Mouse (Mus musculus): ENCODE measurements at regions not wholly inside any gene's neighbourhood (a gene's known extent, or its start where the extent isn't known, plus 50 kb on each side); places are given as distances from the start of the nearest gene placed in this dataset.
A peak's percentile ranks its signal among the peaks of the same experiment; 100 is the strongest.

DNA sequence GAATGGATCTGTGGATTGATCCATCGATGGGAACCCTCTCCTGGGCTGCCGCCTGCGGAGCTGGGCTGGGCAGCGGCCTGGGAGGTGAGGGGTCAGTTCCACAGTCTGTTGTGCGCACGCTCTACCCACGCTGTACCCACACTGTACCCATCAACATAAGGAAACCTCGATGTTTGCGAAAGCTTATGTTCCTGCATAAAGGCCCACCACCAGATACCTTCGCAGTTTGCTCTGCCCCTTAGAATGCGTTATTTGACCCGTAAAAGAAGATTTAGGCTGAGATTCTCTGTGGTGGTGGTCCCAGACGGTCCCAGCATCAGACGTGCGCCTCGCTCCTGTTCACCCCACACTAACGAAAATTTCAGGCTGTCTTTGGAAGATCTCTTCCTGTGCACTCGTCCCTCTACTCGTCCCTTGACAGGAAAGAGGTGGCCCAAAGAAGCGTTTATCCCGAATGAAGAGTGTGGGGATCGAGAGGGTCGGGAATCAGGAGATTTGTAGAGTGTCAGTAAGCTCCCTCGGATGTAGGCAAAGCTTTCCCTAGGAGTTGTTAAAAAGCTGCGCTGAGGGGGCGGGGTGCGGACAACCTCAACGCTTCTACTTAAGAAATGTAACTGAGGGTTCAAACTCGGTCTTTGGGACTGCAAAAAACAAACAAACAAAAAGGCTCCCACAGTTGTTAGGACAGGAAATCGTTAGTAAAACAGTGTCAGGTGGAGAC, 123.9 kb downstream of the Tmem161b start:
- H3K9me3 ChIP-seq, result no peaks in the 10 kb centered on the region
- peaks cover 58% of the 10 kb centered on the region for H3K4me1 ChIP-seq (replicated peaks)
- peak overlapping the region; percentile 70 for H3K9ac ChIP-seq (replicated peaks)
- 0 out of 2 replicates have a peak, but pooled peaks cover 6% of the 10 kb centered on the region for H3K27me3 ChIP-seq
- H3K4me3 ChIP-seq (replicated peaks), result peak overlapping the region; percentile 21
- no peaks in the 10 kb centered on the region for H3K36me3 ChIP-seq
- peak overlapping the region; percentile 96 for H3K27ac ChIP-seq
- 1% methylated on average over 30 of the region's 30 CpGs for WGBS
- H3K4me2 ChIP-seq (replicated peaks), result peak overlapping the region; percentile 85
- ATAC-seq, result no peak

DNA sequence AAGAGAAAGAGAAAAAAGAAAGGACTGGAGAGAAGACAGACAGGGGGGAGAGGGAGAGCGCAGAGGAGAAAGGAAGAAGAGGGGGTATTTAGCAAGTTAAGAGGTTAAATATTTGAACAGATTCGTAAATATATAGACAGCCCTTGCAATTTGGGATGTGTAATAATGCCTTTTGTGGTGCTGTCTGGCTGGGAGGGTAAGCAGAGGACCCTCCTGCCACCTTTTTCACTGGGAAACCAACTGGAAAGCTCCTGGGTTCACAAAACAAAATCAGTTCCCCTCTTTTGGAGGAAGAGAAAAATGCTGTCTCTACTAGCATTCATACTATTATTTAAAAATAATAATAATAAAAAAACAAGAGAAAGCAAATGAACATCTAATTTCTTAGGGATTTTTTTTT, 124.5 kb downstream of the Tmem161b start:
- no peak for ATAC-seq
- H3K9ac ChIP-seq (replicated peaks), result peak overlapping the region; percentile 70
- H3K4me1 ChIP-seq (replicated peaks), result peaks cover 60% of the 10 kb centered on the region
- 0% methylated on average over 2 of the region's 2 CpGs for WGBS
- H3K36me3 ChIP-seq, result no peaks in the 10 kb centered on the region
- peak overlapping the region; percentile 96 for H3K27ac ChIP-seq
- H3K9me3 ChIP-seq, result no peaks in the 10 kb centered on the region
- 0 out of 2 replicates have a peak, but pooled peaks cover 6% of the 10 kb centered on the region for H3K27me3 ChIP-seq
- peak overlapping the region; percentile 21 for H3K4me3 ChIP-seq (replicated peaks)
- peak overlapping the region; percentile 85 for H3K4me2 ChIP-seq (replicated peaks)

- under 1% methylated on average over 21 of the region's 21 CpGs for WGBS
- H3K4me3 ChIP-seq (replicated peaks), result peak overlapping the region; percentile 55
- H3K27me3 ChIP-seq, result 0 out of 2 replicates have a peak, but pooled peaks cover 6% of the 10 kb centered on the region
- H3K9ac ChIP-seq (replicated peaks), result peak overlapping the region; percentile 70
- H3K27ac ChIP-seq, result peak overlapping the region; percentile 96
- peaks cover 60% of the 10 kb centered on the region for H3K4me1 ChIP-seq (replicated peaks)
- peak; percentile 46 for ATAC-seq
- no peaks in the 10 kb centered on the region for H3K9me3 ChIP-seq
- peak overlapping the region; percentile 85 for H3K4me2 ChIP-seq (replicated peaks)
- no peaks in the 10 kb centered on the region for H3K36me3 ChIP-seq
Measured at GRCm38 (mm10) chr13:84347181-84347913, 125.3 kb downstream of the Tmem161b start.

DNA sequence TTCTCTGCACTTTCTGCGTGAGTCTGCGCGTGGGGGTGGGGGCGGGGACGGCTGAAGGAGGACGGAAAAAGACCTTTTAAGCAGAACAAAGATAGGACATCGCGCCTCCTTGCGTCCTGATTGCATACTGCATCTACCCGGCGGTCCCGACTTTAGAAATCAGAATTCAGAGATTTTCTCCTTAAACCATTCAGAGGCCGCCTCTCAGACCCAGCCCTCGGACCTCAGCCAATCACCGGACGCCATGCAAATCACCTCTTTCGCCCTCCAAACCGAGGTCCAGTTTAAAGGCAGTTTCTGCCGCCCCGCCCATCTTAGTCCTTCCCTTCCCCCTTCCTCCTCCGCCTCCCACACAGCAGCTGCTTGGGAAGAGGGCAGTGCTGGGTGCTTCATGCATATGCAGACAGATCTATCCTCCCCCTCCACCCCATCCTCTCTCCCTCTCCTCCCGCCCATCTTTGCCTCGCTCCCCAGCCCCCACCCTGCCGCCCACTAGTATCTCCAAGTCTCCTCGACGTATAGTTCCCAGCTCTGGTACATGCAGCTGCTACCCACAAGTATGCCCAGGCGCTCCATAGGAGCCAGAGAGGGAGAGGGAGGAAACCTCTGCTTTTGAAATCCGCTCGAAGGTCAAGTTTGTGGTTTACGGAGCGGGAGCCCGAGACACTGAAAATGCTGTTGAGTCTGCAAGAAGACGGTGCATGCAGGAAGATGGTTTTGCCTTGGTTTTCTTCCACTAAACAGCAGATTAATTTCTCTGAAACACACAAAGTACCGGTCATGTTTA, 126.0 kb downstream of the Tmem161b start:
- peak overlapping the region; percentile 85 for H3K4me2 ChIP-seq (replicated peaks)
- WGBS, result 0% methylated on average over 34 of the region's 34 CpGs
- H3K4me3 ChIP-seq (replicated peaks), result peak overlapping the region; percentile 55
- peak; percentile 98 for ATAC-seq
- peak overlapping the region; percentile 84 for H3K9ac ChIP-seq (replicated peaks)
- H3K36me3 ChIP-seq, result no peaks in the 10 kb centered on the region
- peaks cover 60% of the 10 kb centered on the region for H3K4me1 ChIP-seq (replicated peaks)
- no peaks in the 10 kb centered on the region for H3K9me3 ChIP-seq
- peak overlapping the region; percentile 96 for H3K27ac ChIP-seq
- H3K27me3 ChIP-seq, result 0 out of 2 replicates have a peak, but pooled peaks cover 6% of the 10 kb centered on the region

DNA sequence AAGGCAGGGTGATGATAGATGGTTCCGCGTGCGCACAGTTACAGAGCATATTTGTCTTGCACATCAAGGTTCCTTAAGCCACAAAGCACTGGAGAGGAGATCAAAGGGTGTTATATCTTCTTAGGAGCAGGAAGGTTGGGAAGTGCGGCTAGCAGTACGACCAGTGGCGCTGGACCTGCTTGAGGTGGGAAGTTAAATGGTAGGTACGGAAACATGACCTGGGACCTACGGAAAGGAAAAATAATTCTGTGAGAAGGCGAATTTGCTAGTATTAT, 126.5 kb downstream of the Tmem161b start:
- no peaks in the 10 kb centered on the region for H3K9me3 ChIP-seq
- H3K36me3 ChIP-seq, result no peaks in the 10 kb centered on the region
- H3K4me1 ChIP-seq (replicated peaks), result peaks cover 55% of the 10 kb centered on the region
- H3K4me2 ChIP-seq (replicated peaks), result peak overlapping the region; percentile 85
- peak; percentile 13 for ATAC-seq
- peak overlapping the region; percentile 96 for H3K27ac ChIP-seq
- peak overlapping the region; percentile 55 for H3K4me3 ChIP-seq (replicated peaks)
- 0 out of 2 replicates have a peak, but pooled peaks cover 6% of the 10 kb centered on the region for H3K27me3 ChIP-seq
- peak overlapping the region; percentile 84 for H3K9ac ChIP-seq (replicated peaks)
- under 1% methylated on average over 9 of the region's 9 CpGs for WGBS

DNA sequence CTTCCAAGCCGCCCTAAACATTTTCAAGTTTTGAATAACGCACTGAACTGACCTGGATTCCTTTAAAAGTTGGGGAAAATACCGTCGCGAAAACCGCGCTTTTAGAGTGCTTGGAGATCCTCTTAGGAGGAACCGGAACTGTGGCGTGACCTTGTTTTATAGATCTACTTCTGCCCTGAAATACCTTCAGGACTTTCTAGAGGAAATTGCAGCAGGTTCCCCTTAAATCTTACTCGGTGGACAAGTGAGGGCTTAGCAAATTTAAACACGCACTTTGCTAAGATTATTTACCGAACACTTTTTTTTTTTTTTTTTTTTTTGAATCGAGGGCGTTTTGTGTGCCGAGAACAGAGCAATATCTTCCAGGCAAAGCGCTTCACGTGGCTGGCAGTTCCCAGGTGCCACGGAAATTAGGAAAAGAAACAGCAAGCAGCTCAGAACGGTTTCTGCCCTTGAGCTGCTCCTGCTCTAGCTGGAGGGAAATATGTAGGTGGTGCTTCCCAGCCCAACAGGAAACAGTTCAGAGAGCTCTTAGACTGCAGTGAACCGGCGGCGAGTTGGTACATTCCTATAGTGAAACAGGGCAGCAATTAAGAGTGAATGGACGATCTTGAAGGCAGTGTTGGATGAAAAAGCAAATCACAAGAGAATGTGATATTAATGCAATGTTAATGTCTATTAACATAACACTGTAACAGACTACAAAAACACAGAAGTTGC, 127.1 kb downstream of the Tmem161b start:
- under 1% methylated on average over 23 of the region's 23 CpGs for WGBS
- H3K4me1 ChIP-seq (replicated peaks), result peaks cover 50% of the 10 kb centered on the region
- no peak for ATAC-seq

GRCm38 (mm10) chr13:84349721-84350040, 127.6 kb downstream of the Tmem161b start:
- Histone ChIP-seq H3K4me3 (replicated peaks) (peak overlapping the region; percentile 55), H3K36me3 (no peaks in the 10 kb centered on the region), H3K27ac (peak overlapping the region; percentile 96), H3K4me2 (replicated peaks) (peak overlapping the region; percentile 85), H3K9me3 (no peaks in the 10 kb centered on the region), H3K4me1 (replicated peaks) (peaks cover 45% of the 10 kb centered on the region), H3K27me3 (no peaks in the 10 kb centered on the region), H3K9ac (replicated peaks) (peak overlapping the region; percentile 84)
- no peak for ATAC-seq
- 34% methylated on average over 4 of the region's 4 CpGs for WGBS

More for the DNA sequence above, 127.1 kb downstream of the Tmem161b start:
- Histone ChIP-seq H3K9me3 (no peaks in the 10 kb centered on the region), H3K4me2 (replicated peaks) (peak overlapping the region; percentile 85), H3K36me3 (no peaks in the 10 kb centered on the region), H3K9ac (replicated peaks) (peak overlapping the region; percentile 84), H3K27ac (peak overlapping the region; percentile 96), H3K27me3 (0 out of 2 replicates have a peak, but pooled peaks cover under 1% of the 10 kb centered on the region), H3K4me3 (replicated peaks) (peak overlapping the region; percentile 55)

DNA sequence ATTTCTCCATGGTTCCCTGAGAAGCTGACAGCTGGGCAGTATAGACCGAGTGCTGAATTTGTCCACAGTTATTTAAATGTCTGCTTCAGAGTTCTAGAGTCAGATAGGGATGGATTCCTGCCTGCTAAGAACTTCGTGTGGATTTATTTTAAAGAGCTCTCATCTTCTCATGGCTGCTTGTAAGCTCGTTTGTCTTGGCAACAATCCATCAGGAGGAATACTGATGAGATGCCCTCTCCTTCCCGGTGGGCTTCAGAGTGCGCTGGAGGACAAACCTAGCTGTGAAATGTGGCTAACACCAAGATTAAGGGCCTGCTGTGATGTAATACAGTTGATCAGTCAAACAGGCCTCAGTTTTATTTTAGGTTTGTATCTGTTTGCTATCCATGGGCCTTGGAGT, 128.7 kb downstream of the Tmem161b start:
- ATAC-seq, result no peak
- H3K36me3 ChIP-seq, result no peaks in the 10 kb centered on the region
- H3K4me1 ChIP-seq (replicated peaks), result peaks cover 35% of the 10 kb centered on the region
- no peaks in the 10 kb centered on the region for H3K9me3 ChIP-seq
- H3K4me2 ChIP-seq (replicated peaks), result peak overlapping the region; percentile 85; the same call in 1 of the 2 replicates
- peak overlapping the region; percentile 96 for H3K27ac ChIP-seq
- H3K4me3 ChIP-seq (replicated peaks), result no peak overlapping the region
- H3K9ac ChIP-seq (replicated peaks), result no peak overlapping the region
- no peaks in the 10 kb centered on the region for H3K27me3 ChIP-seq
- 41% methylated on average over 5 of the region's 5 CpGs for WGBS

GRCm38 (mm10) chr13:84356455-84356854, 134.4 kb downstream of the Tmem161b start:
- Histone ChIP-seq H3K9ac (replicated peaks) (no peak overlapping the region), H3K27ac (no peak overlapping the region), H3K4me3 (replicated peaks) (no peak overlapping the region), H3K9me3 (no peaks in the 10 kb centered on the region), H3K4me2 (replicated peaks) (no peak overlapping the region), H3K36me3 (no peaks in the 10 kb centered on the region), H3K27me3 (no peaks in the 10 kb centered on the region), H3K4me1 (replicated peaks) (no peaks in the 10 kb centered on the region)
- 37% methylated on average over 2 of the region's 2 CpGs for WGBS
- no peak for ATAC-seq

GRCm38 (mm10) chr13:84360536-84360935, 138.4 kb downstream of the Tmem161b start:
- Histone ChIP-seq H3K4me3 (replicated peaks) (no peak overlapping the region), H3K27me3 (no peaks in the 10 kb centered on the region), H3K36me3 (no peaks in the 10 kb centered on the region), H3K9ac (replicated peaks) (no peak overlapping the region), H3K4me2 (replicated peaks) (no peak overlapping the region), H3K27ac (no peak overlapping the region), H3K9me3 (no peaks in the 10 kb centered on the region), H3K4me1 (replicated peaks) (no peaks in the 10 kb centered on the region)
- 94% methylated on average over 2 of the region's 2 CpGs for WGBS
- no peak for ATAC-seq

- no peak overlapping the region for H3K9ac ChIP-seq (replicated peaks)
- H3K36me3 ChIP-seq, result no peaks in the 10 kb centered on the region
- H3K27me3 ChIP-seq, result no peaks in the 10 kb centered on the region
- no peak overlapping the region for H3K4me3 ChIP-seq (replicated peaks)
- H3K4me2 ChIP-seq (replicated peaks), result no peak overlapping the region
- no peak for ATAC-seq
- no peaks in the 10 kb centered on the region for H3K4me1 ChIP-seq (replicated peaks)
- 92% methylated on average over 4 of the region's 4 CpGs for WGBS
- no peak overlapping the region for H3K27ac ChIP-seq
- H3K9me3 ChIP-seq, result 0 out of 2 replicates have a peak, but pooled peaks cover 6% of the 10 kb centered on the region
Measured at GRCm38 (mm10) chr13:84364069-84364468, 142.0 kb downstream of the Tmem161b start.
